Mouse (Mus musculus) 416B (cell line): ENCODE measurements around the gene Sds.

Experiments used
- DNase-seq: peaks from one replicate; pipeline ENCODE4 v3.0.0; 2011; ENCODE audit warnings: low read depth

Gene Sds

DNA sequence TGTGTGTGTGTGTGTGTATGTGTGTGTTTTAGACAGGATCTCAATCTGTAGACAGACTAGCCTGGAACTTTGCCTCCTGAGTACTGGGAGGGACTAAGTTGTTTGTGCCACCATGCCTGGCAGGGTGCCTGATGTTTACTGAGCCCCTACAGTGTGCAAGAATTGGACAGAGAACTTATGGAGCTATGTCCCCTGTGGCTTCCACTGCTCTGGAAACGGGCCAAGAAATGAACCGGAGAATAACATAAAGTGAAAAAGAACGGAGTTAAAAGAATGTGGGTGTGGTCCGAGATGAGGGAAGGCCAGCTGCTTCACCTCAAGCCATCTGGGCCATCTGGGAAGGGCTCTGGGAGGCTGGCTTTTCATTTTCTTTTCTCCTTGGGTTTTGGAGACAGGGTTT, 38.4 kb downstream of the Sds start:
- DNase-seq: no peak

GRCm38 (mm10) chr5:120515451-120515850, 39.1 kb downstream of the Sds start:
- DNase-seq: no peak

DNA sequence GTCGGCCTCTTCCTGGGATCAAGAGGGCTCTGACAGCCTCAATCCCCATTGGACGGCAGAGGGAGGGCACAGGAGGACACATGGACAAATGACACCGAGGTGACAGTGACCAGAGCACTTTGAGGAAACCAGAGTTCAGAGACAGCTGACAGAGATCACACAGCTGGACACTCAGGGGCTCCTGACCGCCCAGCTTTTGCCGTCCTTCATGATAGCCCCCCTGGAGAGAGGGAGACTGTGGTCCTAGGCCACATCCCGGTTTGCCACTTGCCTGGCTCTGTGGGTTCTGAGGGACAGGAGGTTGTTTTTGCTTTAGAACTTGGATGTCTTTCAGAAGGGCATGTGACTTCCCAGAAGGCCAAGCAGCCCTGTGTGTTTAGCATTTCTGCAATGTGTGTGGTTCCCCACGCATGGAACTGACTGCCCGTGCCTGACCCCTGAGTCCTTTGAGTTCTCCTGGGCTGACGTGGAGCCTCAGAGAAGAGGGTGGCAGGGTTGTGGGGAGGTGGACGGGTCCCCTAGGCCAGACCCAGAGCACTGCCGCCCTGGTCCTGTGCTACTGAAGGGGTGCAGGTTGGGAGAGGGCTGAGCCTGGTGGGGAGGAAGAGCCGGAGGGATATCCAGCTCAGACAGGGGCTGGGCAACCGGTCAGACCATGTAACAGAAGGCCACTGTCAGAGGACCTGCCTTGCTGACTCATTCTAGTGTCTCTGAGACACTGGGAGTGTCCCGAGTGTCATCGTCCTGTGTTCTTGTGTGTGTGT, 40.1 kb downstream of the Sds start:
- peak; percentile 66 for DNase-seq

DNA sequence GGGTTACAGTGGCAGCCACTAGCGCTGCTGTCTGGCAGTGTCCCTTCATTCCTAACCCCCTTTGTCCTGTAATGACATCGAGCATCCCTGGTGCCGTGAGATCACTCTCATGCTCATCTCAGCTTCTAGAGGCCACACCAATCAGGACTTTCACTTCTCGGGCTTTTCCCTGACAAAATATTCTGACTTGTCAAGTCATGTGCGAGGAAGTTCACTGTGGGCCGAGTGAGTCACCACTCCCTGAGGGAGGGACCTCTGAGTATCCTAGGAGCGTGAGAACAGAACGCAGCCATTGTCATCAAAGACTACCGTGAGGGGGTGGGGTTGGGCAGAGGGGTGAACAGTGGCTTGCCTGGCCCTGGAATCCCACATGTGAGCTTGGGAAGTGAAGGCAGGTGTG, 41.2 kb downstream of the Sds start:
- DNase-seq: peak; percentile 85

DNA sequence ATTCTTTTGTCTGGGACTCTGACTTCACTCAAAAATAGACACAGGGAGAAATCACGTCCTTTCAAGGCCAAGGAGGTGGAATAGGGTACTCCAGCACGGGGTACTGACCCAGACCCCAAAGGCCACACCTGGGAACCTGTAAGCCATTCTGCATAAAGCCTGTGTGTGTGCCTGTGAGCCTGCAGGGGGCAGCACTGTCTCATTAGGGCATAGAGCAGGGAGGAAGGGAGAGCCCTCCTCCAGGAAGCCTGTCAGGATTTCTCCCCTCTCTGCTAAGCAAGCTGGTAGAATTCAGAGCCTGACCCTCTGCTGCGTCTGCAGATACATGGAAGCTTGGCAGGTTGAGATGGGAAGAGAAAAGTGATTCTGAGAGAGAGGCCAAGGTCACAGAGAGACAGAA, 46.3 kb downstream of the Sds start:
- DNase-seq: peak; percentile 60

DNA sequence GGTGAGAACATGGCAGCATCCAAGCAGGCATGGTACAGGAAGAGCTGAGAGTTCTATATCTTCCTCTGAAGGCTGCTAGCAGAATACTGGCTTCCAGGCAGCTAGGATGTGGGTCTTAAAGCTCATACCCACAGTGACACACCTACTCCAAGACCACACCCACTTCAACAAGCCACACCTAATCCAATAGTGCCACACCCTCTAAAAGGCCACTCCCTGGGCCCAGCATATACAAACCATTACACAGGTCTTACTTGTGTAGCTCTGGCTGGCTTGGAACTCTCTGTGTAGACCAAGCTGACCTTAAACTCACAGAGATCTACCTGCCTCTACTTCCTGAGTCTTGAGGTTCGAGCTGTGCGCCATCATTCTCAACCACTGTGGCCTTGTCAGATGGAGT, 48.4 kb downstream of the Sds start:
- DNase-seq: peak; percentile 51

DNA sequence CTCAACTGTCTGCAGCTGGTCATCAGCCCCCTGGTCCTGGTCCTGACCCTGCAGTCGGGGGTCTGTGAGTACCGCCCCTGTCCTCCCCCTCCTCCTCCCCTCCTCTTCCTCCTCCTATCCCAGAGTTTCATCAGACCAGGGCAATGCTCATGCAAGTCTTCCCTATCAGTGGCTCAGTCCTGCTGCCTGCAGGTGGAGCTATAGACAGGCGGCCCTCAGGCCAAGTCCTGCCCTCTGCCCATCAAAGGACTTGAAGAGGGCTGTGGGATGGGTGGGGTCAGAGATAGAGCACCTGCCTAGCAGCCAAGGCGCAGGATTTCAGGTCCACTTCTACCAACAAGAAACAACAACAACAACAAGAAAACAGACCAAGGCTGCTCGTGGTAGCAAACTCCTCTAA, 49.4 kb downstream of the Sds start:
- DNase-seq: peak; percentile 46

GRCm38 (mm10) chr5:120526311-120526710, 50.0 kb downstream of the Sds start:
- DNase-seq: no peak

DNA sequence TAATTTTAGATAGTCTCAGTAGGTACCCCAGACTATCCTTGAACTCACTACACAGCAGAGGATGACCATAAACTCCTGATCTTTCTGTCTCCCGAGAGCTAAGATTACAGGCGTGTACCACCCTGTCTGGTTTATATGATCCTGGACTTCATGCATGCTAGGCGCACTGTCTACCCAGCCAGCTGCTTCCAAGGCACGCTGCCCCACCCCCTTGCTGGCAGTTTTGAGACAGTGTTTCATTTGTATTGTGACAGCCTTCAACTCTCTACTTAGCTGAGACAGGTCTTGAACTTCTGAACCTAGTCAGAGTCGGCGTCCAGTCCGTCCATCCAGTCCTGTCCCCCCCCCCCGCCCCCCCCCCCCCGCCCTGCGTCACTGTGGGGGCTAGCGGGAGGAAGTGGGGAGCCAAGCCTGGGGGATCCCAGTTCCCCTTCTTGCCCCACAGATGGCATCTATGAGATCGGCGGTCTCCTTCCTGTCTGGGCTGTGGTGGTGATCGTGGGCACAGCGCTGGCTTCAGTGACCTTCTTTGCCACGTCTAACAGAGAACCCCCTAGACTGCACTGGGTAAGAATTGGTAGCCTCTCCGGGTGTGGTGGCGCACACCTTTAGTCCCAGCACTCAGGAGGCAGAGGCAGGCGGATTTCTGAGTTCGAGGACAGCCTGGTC, 51.1 kb downstream of the Sds start:
- DNase-seq: peak; percentile 82

GRCm38 (mm10) chr5:120531631-120532030, 55.3 kb downstream of the Sds start:
- DNase-seq: no peak
